In genomic region chr2:152723651-152724331, GRCm38 (mm10) we compare ENCODE assay signal across 10 mouse cellular contexts. TPM values are rescaled to one million over a fixed set of nuclear protein-coding genes. Genes with fewer than 3 reads are reported as not detected.
DNase-seq lines count a peak whose midpoint lies in the region; ATAC-seq and TF ChIP-seq lines count a peak whose summit lies in the region.
"Had no signal": no experiment of that assay in that cellular context is flagged by ENCODE, and none has a peak within 500 bp of the region (broad histone marks: within the 10 kb centered on the region; RNA-seq: fewer than 3 reads in every experiment).

No protein-coding gene starts in this region.

- TF ChIP-seq POLR2A in lung, adult 2 months (IDR thresholded peaks at IDR 0.05; ENCODE audit: borderline replicate concordance, extremely low read depth, low read depth, low read length), result peak; percentile 76; the same call in 1 of the 2 replicates

- H3K27ac ChIP-seq in layer of hippocampus, adult 2 months, result peak overlapping the region; percentile 43
- no peak overlapping the region for H3K27ac ChIP-seq in forebrain, embryonic 16.5 days (ENCODE audit: low read length)
- H3K27ac ChIP-seq in hindbrain, embryonic 16.5 days (ENCODE audit: low read depth, low read length), result no peak overlapping the region

- no peaks in the 10 kb centered on the region for H3K27me3 ChIP-seq in forebrain, embryonic 16.5 days (replicated peaks; ENCODE audit: control insufficient read depth, insufficient read depth, low read length)
- no peaks in the 10 kb centered on the region for H3K27me3 ChIP-seq in hindbrain, embryonic 16.5 days (replicated peaks; ENCODE audit: control insufficient read depth, insufficient read depth, low read length)

- intact Hi-C loops in left cerebral cortex, postnatal 25 days (cut with DNase I), result no loop called here

- H3K4me3 ChIP-seq in layer of hippocampus, adult 2 months, result peak overlapping the region; percentile 31
- peak overlapping the region; percentile 25 for H3K4me3 ChIP-seq in forebrain, embryonic 16.5 days (replicated peaks; ENCODE audit: low read length)
- H3K4me3 ChIP-seq in hindbrain, embryonic 16.5 days (ENCODE audit: low read length), result peak overlapping the region; percentile 34
- peak overlapping the region; percentile 19 for H3K4me3 ChIP-seq in lung, adult 2 months (replicated peaks; ENCODE audit: extremely low read depth, low read depth, low read length)

- no peak for DNase-seq in layer of hippocampus, adult 2 months (ENCODE audit: low spot score in 2 of 2)
- DNase-seq in layer of hippocampus, postnatal 14 days (ENCODE audit: low spot score in 2 of 2), result no peak
- no peak for DNase-seq in lung, adult 2 months
- peak; percentile 76 for DNase-seq in retina, embryonic 14.5 days (ENCODE audit: low spot score)
- DNase-seq in layer of hippocampus, adult 8-10 months (ENCODE audit: low spot score in 2 of 2), result no peak
- no peak for DNase-seq in left cerebral cortex, postnatal 25 days (ENCODE audit: low spot score in 2 of 2)

- H3K36me3 ChIP-seq in forebrain, embryonic 16.5 days (ENCODE audit: control insufficient read depth, insufficient read depth), result no peaks in the 10 kb centered on the region
- H3K36me3 ChIP-seq in hindbrain, embryonic 16.5 days (ENCODE audit: control insufficient read depth, insufficient read depth, low read length), result no peaks in the 10 kb centered on the region

- peak overlapping the region; percentile 49 for H3K4me2 ChIP-seq in forebrain, embryonic 16.5 days (ENCODE audit: low read length)
- peak overlapping the region; percentile 59 for H3K4me2 ChIP-seq in hindbrain, embryonic 16.5 days (ENCODE audit: low read length)

- 3% methylated on average over 36 of the region's 37 CpGs for WGBS in forebrain, embryonic 16.5 days
- WGBS in hindbrain, embryonic 16.5 days, result 3% methylated on average over 37 of the region's 37 CpGs
- 7% methylated on average over 37 of the region's 37 CpGs for WGBS in lung, adult 2 months

- H3K9ac ChIP-seq in forebrain, embryonic 16.5 days (replicated peaks; ENCODE audit: low read depth, low read length), result peak overlapping the region; percentile 44
- peak overlapping the region; percentile 60 for H3K9ac ChIP-seq in hindbrain, embryonic 16.5 days (ENCODE audit: low read depth, low read length)

- ATAC-seq in forebrain, embryonic 16.5 days, result peak; percentile 69; the same call in 1 of the 2 replicates
- peak; percentile 62; the same call in 1 of the 2 replicates for ATAC-seq in hindbrain, embryonic 16.5 days

- TF ChIP-seq CTCF in layer of hippocampus, adult 2 months (conservative IDR thresholded peaks at IDR 0.05), result no peak
- TF ChIP-seq CTCF in lung, adult 2 months (IDR thresholded peaks at IDR 0.05; ENCODE audit: insufficient read depth, low read length), result no peak

- no peaks in the 10 kb centered on the region for H3K9me3 ChIP-seq in forebrain, embryonic 16.5 days (ENCODE audit: control insufficient read depth, low read length)
- H3K9me3 ChIP-seq in hindbrain, embryonic 16.5 days (ENCODE audit: control insufficient read depth, low read length), result no peaks in the 10 kb centered on the region

- peaks cover 8% of the 10 kb centered on the region; the same call in 1 of the 2 replicates for H3K4me1 ChIP-seq in forebrain, embryonic 16.5 days (replicated peaks; ENCODE audit: control insufficient read depth, insufficient read depth, low read length)
- H3K4me1 ChIP-seq in hindbrain, embryonic 16.5 days (ENCODE audit: control insufficient read depth, insufficient read depth, low read depth, low read length), result peaks cover 3% of the 10 kb centered on the region; the same call in 1 of the 2 replicates
- H3K4me1 ChIP-seq in lung, adult 2 months (ENCODE audit: control insufficient read depth, insufficient read depth, low read length), result peaks cover 13% of the 10 kb centered on the region

RNA-seq across cellular contexts. Expression of gene Id1, which starts 12.3 kb away (rescaled TPM):
- 10 to 100 TPM; 23.5 to 25.4 TPM for total RNA-seq in layer of hippocampus, adult 2 months (2021)
- total RNA-seq in layer of hippocampus, postnatal 14 days (2021), result 10 to 100 TPM; 32.9 to 35.8 TPM
- 22.3 and 26.0 TPM in 2 replicates for polyA plus RNA-seq in forebrain, embryonic 16.5 days (2015; fragmentation: Nextera tagmentation; extraction: Ambion mirVana)
- 56.8 and 68.4 TPM in 2 replicates for polyA plus RNA-seq in hindbrain, embryonic 16.5 days (2015; fragmentation: Nextera tagmentation; extraction: Ambion mirVana)
- 323 and 438 TPM in 2 replicates for polyA plus RNA-seq in lung, adult 2 months (2012; rRNA removed)
- 10 to 100 TPM; 18.1 to 24.9 (median 22.5) TPM for total RNA-seq in layer of hippocampus, adult 8-10 months (2022)
- total RNA-seq in left cerebral cortex, postnatal 25 days (2021), result 10 to 100 TPM; 19.9 to 30.4 TPM

RNA-seq across cellular contexts. Expression of gene Cox4i2, which starts 30.2 kb away (rescaled TPM):
- total RNA-seq in layer of hippocampus, adult 2 months (2021), result 1 to 10 TPM; 1.4 to 1.6 TPM
- total RNA-seq in layer of hippocampus, postnatal 14 days (2021), result 1 to 10 TPM; 2.9 to 3.6 TPM
- polyA plus RNA-seq in forebrain, embryonic 16.5 days (2015; fragmentation: Nextera tagmentation; extraction: Ambion mirVana), result 4.7 and 6.0 TPM in 2 replicates
- polyA plus RNA-seq in hindbrain, embryonic 16.5 days (2015; fragmentation: Nextera tagmentation; extraction: Ambion mirVana), result 6.7 and 7.0 TPM in 2 replicates
- polyA plus RNA-seq in lung, adult 2 months (2012; rRNA removed), result 84.7 and 90.1 TPM in 2 replicates
- 1 to 10 TPM in 3 of 4 experiments, under 1 TPM in 1; 0.92 to 2.4 (median 2.2) TPM for total RNA-seq in layer of hippocampus, adult 8-10 months (2022)
- 1 to 10 TPM; 1.8 to 2.6 TPM for total RNA-seq in left cerebral cortex, postnatal 25 days (2021)
- total RNA-seq: hematopoietic stem cell, adult 5-6 weeks; MEL had no signal

RNA-seq across cellular contexts. Expression of gene Mcts2, which starts 37.0 kb away (rescaled TPM):
- total RNA-seq in layer of hippocampus, adult 2 months (2021), result 10 to 100 TPM; 18.8 to 20.8 TPM
- 10 to 100 TPM; 25.4 to 25.7 TPM for total RNA-seq in layer of hippocampus, postnatal 14 days (2021)
- 29.3 and 32.8 TPM in 2 replicates for polyA plus RNA-seq in forebrain, embryonic 16.5 days (2015; fragmentation: Nextera tagmentation; extraction: Ambion mirVana)
- 32.2 and 36.7 TPM in 2 replicates for polyA plus RNA-seq in hindbrain, embryonic 16.5 days (2015; fragmentation: Nextera tagmentation; extraction: Ambion mirVana)
- polyA plus RNA-seq in lung, adult 2 months (2012; rRNA removed), result 2.9 and 3.8 TPM in 2 replicates
- 10 to 100 TPM; 17.7 to 21.8 (median 19.0) TPM for total RNA-seq in layer of hippocampus, adult 8-10 months (2022)
- total RNA-seq in left cerebral cortex, postnatal 25 days (2021), result 10 to 100 TPM; 21.3 to 24.5 TPM

RNA-seq across cellular contexts. Expression of gene H13, which starts 54.5 kb away (rescaled TPM):
- total RNA-seq in layer of hippocampus, adult 2 months (2021), result 10 to 100 TPM; 71.5 to 73.3 TPM
- 10 to 100 TPM; 84.9 to 86.7 TPM for total RNA-seq in layer of hippocampus, postnatal 14 days (2021)
- 173 and 174 TPM in 2 replicates for polyA plus RNA-seq in forebrain, embryonic 16.5 days (2015; fragmentation: Nextera tagmentation; extraction: Ambion mirVana)
- 172 and 178 TPM in 2 replicates for polyA plus RNA-seq in hindbrain, embryonic 16.5 days (2015; fragmentation: Nextera tagmentation; extraction: Ambion mirVana)
- 125 and 149 TPM in 2 replicates for polyA plus RNA-seq in lung, adult 2 months (2012; rRNA removed)
- total RNA-seq in layer of hippocampus, adult 8-10 months (2022), result 10 to 100 TPM; 69.8 to 81.5 (median 78.5) TPM
- total RNA-seq in left cerebral cortex, postnatal 25 days (2021), result 10 to 100 TPM; 73.1 to 85.4 TPM
